Mouse (Mus musculus): ENCODE results near the gene Tnrc6a. TPM values are rescaled to one million over a fixed set of nuclear protein-coding genes. Genes with fewer than 3 reads are reported as not detected.
A peak's percentile ranks its signal among the peaks of the same experiment; 100 is the strongest.
"Not testable (repeated sequence)": the region's sequence is repeated elsewhere in the genome, so short reads cannot be mapped to it uniquely, and the experiment has no call there.

The Tnrc6a gene
- polyA plus RNA-seq (2017; shearing (Covaris generic)), result 100 to 1,000 TPM in 1 of 3 experiments, 10 to 100 TPM in 2; 63.0 to 158 (median 70.6) TPM

- peak; percentile 88 for ATAC-seq
Measured at GRCm38 (mm10) chr7:123123665-123124298, at the start of gene Tnrc6a. TSS of gene Tnrc6a (plus strand) at chr7:123123885.

DNA sequence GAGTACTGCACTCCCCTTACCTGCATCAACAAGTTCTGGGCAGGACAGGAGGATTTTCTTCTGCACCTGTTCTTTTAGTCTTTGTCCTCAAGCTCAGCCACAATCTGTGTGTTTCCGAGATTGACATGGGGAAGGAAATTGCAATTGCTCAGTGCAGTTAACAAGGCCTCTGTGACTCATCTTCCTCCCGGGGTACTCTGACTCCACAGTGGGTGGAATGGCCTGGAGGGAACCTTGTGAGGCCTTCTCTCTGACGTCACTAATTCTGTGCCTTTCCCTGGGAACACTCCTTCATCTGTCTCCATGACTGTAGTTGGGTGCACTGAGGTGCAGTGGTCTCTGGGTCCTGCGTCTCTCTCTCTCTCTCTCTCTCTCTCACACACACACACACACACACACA is 41.4 kb upstream of the Tnrc6a start:
- ATAC-seq, result no peak

DNA sequence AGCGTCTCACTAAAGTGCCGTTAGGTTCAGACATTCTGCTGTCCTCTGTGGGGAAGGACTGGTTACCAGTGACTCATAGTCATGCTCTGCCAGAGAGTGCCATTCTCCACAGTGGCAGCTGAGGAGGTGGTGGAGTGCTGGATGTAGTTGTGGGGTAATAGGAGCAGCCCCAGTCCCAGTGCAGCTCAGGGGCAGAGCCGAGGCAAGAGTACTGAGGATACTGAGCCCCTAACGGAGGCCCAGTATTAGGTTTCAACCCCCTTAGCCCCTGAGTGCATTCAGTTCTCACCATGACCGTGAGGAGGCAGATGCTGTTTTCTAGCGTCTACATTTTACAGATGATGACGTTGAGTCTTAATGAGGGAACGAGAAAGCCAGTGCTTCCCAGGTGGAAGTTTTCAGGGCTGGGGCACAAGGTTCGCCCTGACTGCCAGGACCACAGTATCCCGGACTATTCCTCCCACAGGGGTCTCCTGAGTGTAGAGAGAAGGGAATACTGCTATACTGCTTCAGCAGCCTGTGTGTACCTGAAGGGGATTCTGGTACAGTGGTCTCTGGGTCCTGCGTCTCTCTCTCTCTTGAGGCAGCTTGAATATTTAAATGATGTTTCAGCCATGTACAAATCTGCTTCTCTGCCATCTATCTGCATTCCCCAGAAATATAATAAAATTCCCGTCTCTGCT is 40.1 kb upstream of the Tnrc6a start:
- ATAC-seq, result no peak

DNA sequence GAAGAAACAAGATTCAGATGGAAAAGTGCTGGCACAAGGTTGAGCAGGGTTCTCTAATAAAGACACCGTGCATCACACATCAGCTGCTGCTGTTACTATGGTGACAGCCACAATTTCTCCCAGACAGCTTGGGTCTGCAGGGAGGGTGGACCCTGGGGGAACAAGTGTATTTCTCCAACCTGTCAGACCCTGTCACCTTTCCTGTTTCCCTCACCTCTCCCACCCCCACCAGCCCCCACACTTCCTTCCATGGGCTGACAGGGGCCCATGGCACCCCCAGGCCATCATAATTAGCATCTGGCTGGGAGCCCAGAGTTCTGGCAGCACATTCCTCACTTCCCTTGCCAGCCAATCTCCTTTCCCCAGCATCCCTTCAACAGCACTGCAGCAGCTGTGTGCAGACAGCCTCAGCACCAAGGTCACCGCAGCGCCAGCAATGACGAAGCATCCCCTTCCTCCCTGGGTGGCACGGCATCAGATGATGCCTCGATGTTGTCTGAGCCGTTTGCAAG is 39.4 kb upstream of the Tnrc6a start:
- ATAC-seq, result peak; percentile 78

DNA sequence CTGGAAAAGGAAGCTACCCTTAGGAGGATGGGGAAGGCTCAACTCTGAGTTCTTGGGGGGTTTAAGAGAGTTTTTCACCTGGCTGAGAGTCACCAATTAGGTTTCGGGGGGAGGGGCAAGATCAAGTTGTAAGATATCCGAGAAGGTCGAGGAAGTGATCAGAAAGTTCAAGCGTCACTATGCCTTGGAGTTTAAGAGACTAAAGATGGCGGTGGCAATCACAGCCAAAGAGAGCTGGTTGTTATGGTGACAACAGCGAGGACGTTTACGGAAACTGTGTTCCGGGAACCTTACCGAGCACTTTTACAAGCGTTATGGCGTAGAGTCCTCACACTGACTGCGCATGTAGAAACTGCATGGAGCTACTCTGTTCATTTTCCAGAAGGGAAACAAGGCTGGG is 39.0 kb upstream of the Tnrc6a start:
- ATAC-seq, result peak; percentile 91

DNA sequence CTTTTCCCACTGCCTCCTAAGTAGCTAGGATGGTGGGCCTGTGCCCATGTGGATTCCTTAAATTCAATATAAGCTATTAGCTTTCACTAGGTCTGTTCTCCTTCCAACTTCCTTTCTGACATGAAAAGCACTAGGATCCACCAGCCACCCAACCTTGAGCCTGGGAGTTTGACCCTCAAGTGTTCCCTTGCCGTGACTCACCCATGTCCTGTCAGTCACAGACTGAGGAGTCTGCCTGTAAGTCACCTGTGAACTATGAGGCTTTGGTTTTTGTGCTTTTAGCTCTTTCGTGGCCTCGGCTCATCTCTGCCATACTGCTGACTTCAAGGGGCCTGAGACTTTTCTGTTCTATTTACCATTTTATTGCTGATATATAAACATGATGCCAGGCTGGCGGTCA is 34.8 kb upstream of the Tnrc6a start:
- ATAC-seq, result no peak

DNA sequence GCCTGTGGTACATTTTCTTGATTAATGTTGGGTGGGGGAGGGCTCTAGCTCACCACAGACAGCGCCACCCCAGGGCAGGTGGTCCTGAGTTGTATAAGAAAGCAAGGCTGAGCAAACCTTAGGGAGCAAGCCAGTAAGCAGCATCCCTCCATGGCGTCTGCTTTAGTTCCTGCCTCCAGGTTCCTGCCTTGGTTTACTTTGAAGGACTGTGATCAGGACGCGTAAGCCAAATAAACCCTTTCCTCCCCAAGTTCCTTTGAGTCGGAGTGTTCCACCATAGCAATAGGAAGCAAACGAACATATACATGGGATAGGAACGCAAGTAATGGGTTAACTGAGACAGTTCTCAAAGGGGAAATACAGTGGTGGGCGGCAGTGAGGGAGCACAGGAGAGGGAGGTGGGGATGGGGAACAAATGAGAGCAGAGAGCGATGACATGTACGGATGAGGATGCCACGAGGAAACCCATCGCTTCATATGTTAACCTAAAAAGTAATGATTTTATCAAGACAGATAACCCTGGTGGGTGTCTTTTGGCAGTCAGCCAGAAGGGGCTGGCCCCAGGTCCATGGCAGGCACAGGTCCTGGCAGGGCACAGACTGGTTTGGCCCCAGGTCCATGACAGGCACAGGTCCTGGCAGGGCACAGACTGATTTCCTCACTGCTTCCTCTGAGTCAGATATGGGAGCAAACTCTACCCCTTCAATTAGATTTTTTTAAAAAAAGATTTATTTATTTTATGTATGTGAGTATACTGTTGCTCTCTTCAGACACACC is 27.2 kb upstream of the Tnrc6a start:
- ATAC-seq, result no peak

DNA sequence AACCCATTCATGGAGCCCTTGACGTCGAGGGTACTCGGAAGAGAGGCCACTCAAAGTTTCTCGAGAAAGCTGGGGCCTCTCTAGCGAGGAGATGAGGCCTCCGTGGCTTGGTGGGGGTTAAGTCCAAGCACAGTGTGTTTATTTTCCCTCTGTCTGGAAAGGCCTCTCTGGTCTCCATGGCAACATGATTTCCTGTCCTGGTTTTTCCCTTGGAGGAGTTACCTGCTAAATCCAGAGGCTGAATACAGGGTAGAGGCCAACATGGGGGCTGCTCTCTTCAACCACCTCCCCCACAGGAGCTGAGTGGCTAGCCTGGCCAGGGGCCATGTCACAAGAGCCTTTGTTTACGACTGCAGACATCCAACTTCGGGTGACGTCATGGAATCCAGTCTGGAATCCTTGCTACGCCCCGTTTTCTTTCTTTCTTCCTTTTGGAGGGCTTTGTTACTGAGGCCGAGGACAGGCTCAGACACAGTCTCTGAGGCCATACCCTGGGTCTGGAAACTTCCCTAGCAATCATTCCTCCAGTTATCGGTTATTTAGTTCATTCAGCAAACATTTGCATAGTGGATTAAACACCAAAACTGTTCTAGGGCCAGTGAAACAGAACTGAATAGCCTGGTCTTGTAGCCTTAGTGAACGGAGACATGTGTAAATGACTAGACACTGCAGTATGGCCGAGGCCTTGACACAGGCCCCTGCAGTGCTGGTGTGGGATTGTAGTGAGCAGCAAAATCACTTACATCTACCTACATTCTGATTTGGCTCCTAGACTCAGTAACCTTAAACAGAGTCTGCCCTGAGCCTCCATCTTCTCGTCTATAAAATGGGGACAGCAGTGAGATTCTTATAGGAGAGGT is 25.6 kb upstream of the Tnrc6a start:
- no peak for ATAC-seq

DNA sequence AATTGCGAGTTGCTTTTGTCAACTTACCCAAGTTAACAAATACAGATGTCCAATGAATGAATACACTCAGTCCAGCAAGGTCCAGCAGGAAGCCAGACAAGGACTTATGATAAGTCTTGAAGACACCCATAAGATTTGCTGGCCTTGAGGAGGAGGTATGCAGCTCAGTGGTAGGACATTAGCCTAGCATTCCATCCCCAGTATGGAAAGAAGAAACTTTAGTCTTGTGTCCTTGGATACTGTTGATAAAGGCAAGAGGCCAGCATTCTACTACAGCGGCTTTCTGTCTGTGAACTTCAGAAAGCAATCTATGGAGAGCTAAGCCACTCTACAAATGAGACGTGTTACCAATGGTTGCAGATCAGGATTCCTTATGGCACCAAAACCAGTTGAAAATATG is 22.4 kb upstream of the Tnrc6a start:
- no peak for ATAC-seq

DNA sequence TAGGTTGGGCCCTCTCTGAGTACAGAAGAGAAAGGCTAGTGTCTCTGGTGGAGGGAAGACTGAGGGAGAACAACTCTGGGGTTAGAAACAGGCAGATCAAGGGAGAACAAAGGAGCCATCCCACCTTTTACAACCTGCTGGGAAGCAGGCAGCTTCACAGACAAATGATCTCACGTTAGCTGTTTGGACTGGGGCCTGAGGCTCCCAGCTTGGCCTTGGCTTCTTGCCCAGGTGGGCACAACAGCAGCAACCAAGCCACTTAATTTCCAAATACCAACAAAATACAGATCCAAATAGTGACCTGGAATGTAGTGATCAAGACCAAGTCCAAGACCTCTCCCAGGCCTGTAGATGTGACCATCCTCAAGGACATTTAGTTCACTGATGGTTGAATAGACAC is 18.3 kb upstream of the Tnrc6a start:
- not testable (repeated sequence) for ATAC-seq

DNA sequence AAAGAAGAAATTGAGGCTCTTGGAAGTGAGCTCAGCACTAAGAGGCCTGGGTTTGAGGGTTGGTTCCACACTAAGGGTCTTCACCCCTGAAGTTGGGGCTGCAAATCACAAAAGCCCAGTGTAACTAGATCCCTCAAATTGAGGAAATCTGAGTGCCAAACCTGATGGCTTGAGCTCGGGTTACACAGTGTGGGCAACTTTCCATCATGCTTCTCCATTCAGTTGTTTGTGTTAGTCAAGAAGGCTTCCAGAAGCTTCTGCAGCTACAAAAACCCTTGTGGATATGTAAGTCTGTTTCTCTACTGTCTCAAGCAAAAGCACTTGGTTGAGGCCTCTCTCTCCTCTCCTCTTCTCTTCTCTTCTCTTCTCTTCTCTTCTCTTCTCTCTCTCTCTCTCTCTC is 17.8 kb upstream of the Tnrc6a start:
- ATAC-seq, result no peak

DNA sequence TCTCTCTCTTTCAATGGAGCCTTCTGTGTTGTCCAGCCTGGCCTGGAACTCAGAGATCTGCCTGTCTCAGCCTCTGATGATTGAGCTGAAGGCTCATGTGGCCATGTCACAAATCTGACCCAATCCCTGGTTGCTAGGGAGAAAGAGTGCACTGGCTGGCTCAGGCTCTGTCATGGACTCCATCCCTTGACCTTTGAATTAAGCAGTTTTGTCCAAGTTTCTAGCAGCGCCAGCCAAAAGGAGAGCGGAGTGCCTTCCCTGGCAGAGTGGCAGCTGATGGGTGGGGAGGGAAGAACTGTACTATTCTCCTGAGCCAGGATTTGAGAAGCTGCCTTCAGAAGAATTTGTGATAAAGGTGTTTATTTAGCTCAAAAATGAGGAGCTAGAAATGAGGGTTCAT is 17.4 kb upstream of the Tnrc6a start:
- ATAC-seq, result no peak

DNA sequence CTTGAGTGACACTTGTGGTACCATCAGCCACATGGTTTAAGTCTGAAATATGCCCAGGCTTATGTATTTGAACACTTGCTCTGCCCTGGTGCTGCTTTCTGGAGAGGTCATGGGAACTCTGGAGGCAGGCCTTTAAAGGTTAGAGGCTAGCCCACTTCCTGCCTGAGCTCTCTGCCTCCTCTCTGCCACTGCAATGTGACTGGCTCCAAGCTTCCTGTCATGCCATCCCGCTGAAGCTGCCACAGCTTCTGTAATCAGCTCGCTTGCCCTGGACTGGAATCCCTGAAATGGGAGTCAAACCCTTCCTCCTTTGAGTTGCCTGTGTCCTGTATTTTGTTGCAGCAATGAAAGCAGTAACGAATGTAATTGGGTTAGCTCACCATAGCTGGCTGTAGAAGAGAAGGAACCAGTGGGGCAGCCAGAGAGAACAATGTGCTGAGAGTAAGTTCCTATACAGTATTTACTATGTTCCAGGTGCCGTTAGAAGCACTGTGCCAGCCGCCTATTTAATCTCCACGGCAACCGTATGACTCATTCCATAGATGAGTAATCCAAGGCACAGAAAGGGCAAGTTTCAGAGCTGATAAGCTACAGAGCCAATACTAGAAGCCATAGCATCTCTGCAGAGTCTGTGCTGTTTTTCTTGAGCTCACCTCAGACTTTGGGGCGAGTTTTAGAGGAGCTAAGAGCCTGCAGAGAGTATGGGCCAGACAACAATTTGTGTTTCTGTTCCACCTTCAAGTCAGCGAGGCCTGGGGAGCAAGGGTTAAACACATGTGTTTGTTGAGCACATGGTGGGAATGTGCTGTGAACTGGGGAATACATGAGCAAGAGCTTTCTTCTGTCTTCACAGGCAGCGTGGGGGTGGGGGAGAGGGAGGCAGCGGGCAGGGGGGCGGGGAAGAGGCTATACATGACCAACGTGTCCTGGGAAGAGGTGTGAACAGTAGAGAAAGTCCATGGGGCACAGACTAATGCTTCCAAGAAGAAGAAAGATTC is 15.3 kb upstream of the Tnrc6a start:
- peak; percentile 89 for ATAC-seq

GRCm38 (mm10) chr7:123109361-123110000 is 14.2 kb upstream of the Tnrc6a start:
- ATAC-seq, result no peak

DNA sequence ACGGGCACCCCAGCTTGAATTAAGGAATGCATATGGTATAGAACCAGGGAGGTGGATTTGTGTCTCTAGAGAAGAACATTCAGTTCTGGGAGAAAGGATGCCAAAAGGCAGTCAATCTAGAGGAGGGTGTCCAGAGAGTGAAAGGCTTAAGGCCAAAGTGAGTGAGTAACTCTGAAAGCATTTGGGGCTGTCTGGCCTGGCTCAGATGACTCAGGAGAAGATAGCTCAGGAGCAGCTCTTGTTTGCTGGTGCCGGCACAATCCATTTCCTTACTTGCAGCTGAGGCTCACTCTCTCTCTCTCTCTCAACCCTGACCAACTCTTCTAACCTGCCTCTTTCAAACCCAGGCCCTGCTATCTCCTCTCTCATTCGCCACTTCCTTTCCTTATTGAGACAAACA is 13.6 kb upstream of the Tnrc6a start:
- ATAC-seq, result no peak

DNA sequence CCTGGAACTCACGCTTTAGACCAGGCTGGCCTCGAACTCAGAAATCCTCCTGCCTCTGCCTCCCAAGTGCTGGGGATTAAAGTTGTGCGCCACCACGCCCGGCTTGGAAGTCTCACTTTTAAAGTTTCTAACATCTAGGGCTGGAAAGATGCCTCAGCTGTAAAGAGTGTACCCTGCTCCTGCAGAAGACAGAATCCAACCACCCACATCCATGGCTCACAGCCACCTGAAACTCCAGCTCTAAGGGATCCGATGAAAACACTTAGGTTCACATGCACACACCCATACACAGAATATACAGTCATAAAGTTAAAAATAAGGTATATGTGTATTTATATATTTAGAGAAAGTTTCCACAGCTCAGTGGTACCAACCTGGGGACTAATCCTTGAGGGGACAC is 10.1 kb upstream of the Tnrc6a start:
- ATAC-seq, result no peak

GRCm38 (mm10) chr7:123116799-123117198 is 6.9 kb upstream of the Tnrc6a start:
- ATAC-seq, result no peak

GRCm38 (mm10) chr7:123117209-123117608 is 6.5 kb upstream of the Tnrc6a start:
- ATAC-seq, result no peak

GRCm38 (mm10) chr7:123120516-123120915 is 3.2 kb upstream of the Tnrc6a start:
- ATAC-seq, result no peak

DNA sequence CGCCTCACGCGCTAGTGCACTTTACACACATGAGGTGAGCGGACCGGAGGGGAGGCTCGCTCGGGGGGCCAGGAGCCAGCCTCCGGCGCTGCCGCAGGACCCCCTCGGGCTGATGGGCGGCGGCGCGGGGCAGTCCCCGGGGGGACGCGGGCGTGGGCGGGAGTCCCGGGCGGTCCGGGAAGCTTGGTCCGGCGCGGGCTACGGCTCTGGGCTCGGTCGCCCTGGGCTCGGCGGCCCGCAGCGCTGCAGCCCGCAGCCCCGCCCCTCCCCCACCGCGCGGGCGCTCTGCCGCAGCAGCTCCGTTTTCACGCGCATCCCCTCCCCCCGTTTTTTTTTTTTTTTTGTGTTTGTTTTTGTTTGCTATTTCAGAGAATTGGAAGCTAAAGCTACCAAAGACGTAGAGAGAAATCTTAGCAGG is 623 bp downstream of the Tnrc6a start:
- ATAC-seq, result peak; percentile 14

GRCm38 (mm10) chr7:123124735-123125181 is 1.1 kb downstream of the Tnrc6a start:
- ATAC-seq, result no peak

All from inflammation-experienced regulatory T-cells, adult 6 months (primary cell).